Mouse (Mus musculus): ENCODE measurements at regions not wholly inside any gene's neighbourhood (a gene's known extent, or its start where the extent isn't known, plus 50 kb on each side); places are given as distances from the start of the nearest gene placed in this dataset.

- Histone ChIP-seq H3K36me3 (replicated peaks; ENCODE audit: insufficient read depth, low read length) (no peaks in the 10 kb centered on the region), H3K27ac (ENCODE audit: low read depth) (no peak overlapping the region), H3K9me3 (ENCODE audit: low read length) (no peaks in the 10 kb centered on the region), H3K4me2 (ENCODE audit: low read depth, low read length) (no peak overlapping the region), H3K4me1 (ENCODE audit: insufficient read depth) (no peaks in the 10 kb centered on the region), H3K9ac (replicated peaks) (no peak overlapping the region), H3K4me3 (ENCODE audit: low read depth, low read length) (no peak overlapping the region), H3K27me3 (ENCODE audit: insufficient read depth, low read length) (no peaks in the 10 kb centered on the region)
- WGBS (ENCODE audit: insufficient replicate concordance), result 79% methylated on average over 2 of the region's 2 CpGs
- no peak for ATAC-seq
- TF ChIP-seq EP300 (IDR thresholded peaks at IDR 0.05; ENCODE audit: low read depth), result no peak
- TF ChIP-seq CTCF (IDR thresholded peaks at IDR 0.05; ENCODE audit: low read depth), result no peak
- DNase-seq, result no peak
Measured at GRCm38 (mm10) chr10:98695371-98695725, 218.9 kb upstream of the Atp2b1 start.

DNA sequence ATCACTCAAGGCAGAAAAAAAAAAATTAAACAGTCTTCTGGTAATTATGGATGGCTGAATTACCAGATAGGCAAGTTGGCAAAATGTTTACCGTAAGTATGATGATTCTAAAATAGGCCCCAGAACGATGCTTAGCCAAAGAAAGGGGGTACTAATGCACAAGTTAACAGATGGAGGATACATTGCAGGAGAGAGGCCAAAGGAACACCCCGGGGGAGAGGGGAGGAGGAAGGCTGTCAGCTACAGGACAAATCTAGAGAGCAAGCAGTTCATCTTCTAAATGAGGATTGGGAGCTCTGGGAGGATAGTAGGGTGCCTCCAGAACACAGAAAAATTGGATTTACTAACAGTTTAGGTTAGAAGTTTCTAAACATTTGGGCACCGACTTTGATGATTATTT is 216.3 kb upstream of the Atp2b1 start:
- ATAC-seq (no peak), DNase-seq (no peak)
- Histone ChIP-seq H3K4me3 (ENCODE audit: low read depth, low read length) (no peak overlapping the region), H3K27ac (ENCODE audit: low read depth) (no peak overlapping the region), H3K36me3 (replicated peaks; ENCODE audit: insufficient read depth, low read length) (no peaks in the 10 kb centered on the region), H3K9ac (replicated peaks) (no peak overlapping the region), H3K9me3 (ENCODE audit: low read length) (no peaks in the 10 kb centered on the region), H3K4me2 (ENCODE audit: low read depth, low read length) (no peak overlapping the region), H3K4me1 (ENCODE audit: insufficient read depth) (no peaks in the 10 kb centered on the region), H3K27me3 (ENCODE audit: insufficient read depth, low read length) (no peaks in the 10 kb centered on the region)
- 80% methylated on average over 4 of the region's 4 CpGs for WGBS (ENCODE audit: insufficient replicate concordance)
- TF ChIP-seq EP300 (IDR thresholded peaks at IDR 0.05; ENCODE audit: low read depth) (no peak), CTCF (IDR thresholded peaks at IDR 0.05; ENCODE audit: low read depth) (no peak)

GRCm38 (mm10) chr10:98699579-98699978 is 214.6 kb upstream of the Atp2b1 start:
- ATAC-seq, result no peak
- no peak overlapping the region for H3K27ac ChIP-seq (ENCODE audit: low read depth)
- H3K4me3 ChIP-seq (ENCODE audit: low read depth, low read length), result no peak overlapping the region
- no peaks in the 10 kb centered on the region for H3K27me3 ChIP-seq (ENCODE audit: insufficient read depth, low read length)
- H3K9ac ChIP-seq (replicated peaks), result no peak overlapping the region
- DNase-seq, result no peak
- no peaks in the 10 kb centered on the region for H3K36me3 ChIP-seq (replicated peaks; ENCODE audit: insufficient read depth, low read length)
- H3K4me1 ChIP-seq (ENCODE audit: insufficient read depth), result no peaks in the 10 kb centered on the region
- H3K9me3 ChIP-seq (ENCODE audit: low read length), result no peaks in the 10 kb centered on the region
- no peak overlapping the region for H3K4me2 ChIP-seq (ENCODE audit: low read depth, low read length)
- no peak for TF ChIP-seq EP300 (IDR thresholded peaks at IDR 0.05; ENCODE audit: low read depth)
- TF ChIP-seq CTCF (IDR thresholded peaks at IDR 0.05; ENCODE audit: low read depth), result no peak
- 84% methylated on average over 4 of the region's 4 CpGs for WGBS (ENCODE audit: insufficient replicate concordance)

DNA sequence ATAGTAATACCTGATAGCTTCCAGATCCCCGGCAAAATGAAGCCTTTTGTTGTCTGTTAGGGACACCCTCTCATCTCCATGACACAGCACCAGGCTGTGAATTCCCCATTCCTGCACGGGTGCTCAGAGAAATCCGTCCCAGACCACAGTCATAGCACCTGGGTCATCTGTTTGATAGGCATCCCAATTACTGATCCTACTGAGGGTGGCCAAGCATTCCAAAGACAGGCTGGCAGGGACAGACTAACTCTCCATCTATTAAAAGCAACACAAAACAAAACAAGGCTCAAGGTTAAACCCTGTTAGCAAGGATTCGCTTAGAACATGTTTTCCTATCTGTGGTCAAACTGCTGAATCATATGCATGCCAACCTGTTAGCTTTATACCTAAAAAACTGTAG is 213.8 kb upstream of the Atp2b1 start:
- H3K9me3 ChIP-seq (ENCODE audit: low read length), result no peaks in the 10 kb centered on the region
- DNase-seq, result no peak
- 62% methylated on average over 4 of the region's 4 CpGs for WGBS (ENCODE audit: insufficient replicate concordance)
- no peaks in the 10 kb centered on the region for H3K4me1 ChIP-seq (ENCODE audit: insufficient read depth)
- ATAC-seq, result no peak
- no peak for TF ChIP-seq CTCF (IDR thresholded peaks at IDR 0.05; ENCODE audit: low read depth)
- TF ChIP-seq EP300 (IDR thresholded peaks at IDR 0.05; ENCODE audit: low read depth), result no peak
- H3K27me3 ChIP-seq (ENCODE audit: insufficient read depth, low read length), result no peaks in the 10 kb centered on the region
- no peaks in the 10 kb centered on the region for H3K36me3 ChIP-seq (replicated peaks; ENCODE audit: insufficient read depth, low read length)
- H3K4me2 ChIP-seq (ENCODE audit: low read depth, low read length), result no peak overlapping the region
- no peak overlapping the region for H3K9ac ChIP-seq (replicated peaks)
- no peak overlapping the region for H3K4me3 ChIP-seq (ENCODE audit: low read depth, low read length)
- H3K27ac ChIP-seq (ENCODE audit: low read depth), result no peak overlapping the region

DNA sequence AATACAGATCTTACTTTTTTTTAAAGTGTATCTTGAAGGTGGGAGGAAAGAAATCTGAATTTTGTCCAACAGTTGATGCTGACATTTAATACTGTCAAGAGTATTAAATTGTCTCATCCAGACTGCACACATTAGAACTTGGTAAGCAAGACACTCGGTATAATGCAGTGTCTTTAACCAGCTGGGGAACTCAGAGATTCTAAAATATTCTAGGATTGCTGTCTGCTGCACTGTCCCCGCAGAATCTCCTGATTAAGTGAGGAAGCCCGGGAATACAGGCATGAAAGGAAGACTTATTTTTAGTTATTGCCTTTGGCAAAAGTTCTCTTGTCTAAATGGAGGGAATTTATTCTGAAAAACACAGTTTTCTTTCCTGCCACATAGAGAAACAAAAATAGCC is 212.9 kb upstream of the Atp2b1 start:
- ATAC-seq (no peak), DNase-seq (no peak)
- Histone ChIP-seq H3K27me3 (ENCODE audit: insufficient read depth, low read length) (no peaks in the 10 kb centered on the region), H3K4me1 (ENCODE audit: insufficient read depth) (no peaks in the 10 kb centered on the region), H3K4me3 (ENCODE audit: low read depth, low read length) (no peak overlapping the region), H3K4me2 (ENCODE audit: low read depth, low read length) (no peak overlapping the region), H3K9ac (replicated peaks) (no peak overlapping the region), H3K9me3 (ENCODE audit: low read length) (no peaks in the 10 kb centered on the region), H3K36me3 (replicated peaks; ENCODE audit: insufficient read depth, low read length) (no peaks in the 10 kb centered on the region), H3K27ac (ENCODE audit: low read depth) (no peak overlapping the region)
- 68% methylated on average over 3 of the region's 3 CpGs for WGBS (ENCODE audit: insufficient replicate concordance)
- no peak for TF ChIP-seq EP300 (IDR thresholded peaks at IDR 0.05; ENCODE audit: low read depth)
- TF ChIP-seq CTCF (IDR thresholded peaks at IDR 0.05; ENCODE audit: low read depth), result no peak

- H3K4me1 ChIP-seq (ENCODE audit: insufficient read depth), result no peaks in the 10 kb centered on the region
- H3K36me3 ChIP-seq (replicated peaks; ENCODE audit: insufficient read depth, low read length), result no peaks in the 10 kb centered on the region
- TF ChIP-seq EP300 (IDR thresholded peaks at IDR 0.05; ENCODE audit: low read depth) (no peak), CTCF (IDR thresholded peaks at IDR 0.05; ENCODE audit: low read depth) (no peak)
- no peak overlapping the region for H3K4me2 ChIP-seq (ENCODE audit: low read depth, low read length)
- H3K9ac ChIP-seq (replicated peaks), result no peak overlapping the region
- DNase-seq (no peak), ATAC-seq (no peak)
- H3K27ac ChIP-seq (ENCODE audit: low read depth), result no peak overlapping the region
- no peaks in the 10 kb centered on the region for H3K9me3 ChIP-seq (ENCODE audit: low read length)
- no peak overlapping the region for H3K4me3 ChIP-seq (ENCODE audit: low read depth, low read length)
- 79% methylated on average over 5 of the region's 5 CpGs for WGBS (ENCODE audit: insufficient replicate concordance)
- no peaks in the 10 kb centered on the region for H3K27me3 ChIP-seq (ENCODE audit: insufficient read depth, low read length)
Measured at GRCm38 (mm10) chr10:98702470-98703215, 211.6 kb upstream of the Atp2b1 start.

Data from liver, postnatal 0 days (tissue).